Mouse (Mus musculus): ENCODE results near the gene Rab3ip.

- TF ChIP-seq GATA1 (IDR thresholded peaks at IDR 0.05; ENCODE audit: low read length) (no peak), TAL1 (IDR thresholded peaks at IDR 0.05; ENCODE audit: low read length) (no peak)
Measured at GRCm38 (mm10) chr10:116894540-116894939, 56.0 kb downstream of the Rab3ip start.

Measured in erythroblast, embryonic 14.5 days (primary cell).